Mouse (Mus musculus) heart, postnatal 14 days (tissue): ENCODE data around the gene Ccdc96. TPM values are rescaled to one million over a fixed set of nuclear protein-coding genes. Genes with fewer than 3 reads are reported as not detected.

ENCODE experiments used
- DNase-seq, 2 experiments: peaks; one replicate each; pipeline ENCODE4 v3.0.0; 2021 to 2022
- intact Hi-C: fragments of 180-260 bp; cut with DNase I; formaldehyde crosslinking; loops from one replicate; pipeline ENCODE4 v1.15.1; 2025
- total RNA-seq, 2 experiments: library from RNA; stranded (reverse); gene quantifications; 2 replicates each; pipeline ENCODE4 v1.2.3; 2021

Gene Ccdc96
- total RNA-seq, 2 experiments from 2014 or later, result 0.29 to 0.31 TPM

- intact Hi-C loops, result no loop called here
- no peak for DNase-seq
These were observed 35.4 kb downstream of the Ccdc96 start for GRCm38 (mm10) chr5:36519751-36520150.

- intact Hi-C loops, result no loop called here
- peak; percentile 28 to 40 for DNase-seq
These were observed 38.4 kb downstream of the Ccdc96 start for GRCm38 (mm10) chr5:36522782-36523181.

- no peak for DNase-seq
- intact Hi-C loops, result no loop called here
These were observed 38.9 kb downstream of the Ccdc96 start for GRCm38 (mm10) chr5:36523219-36523703.

GRCm38 (mm10) chr5:36525216-36525615 lies 40.8 kb downstream of the Ccdc96 start:
- intact Hi-C loops, result no loop called here

GRCm38 (mm10) chr5:36526274-36526673 lies 41.9 kb downstream of the Ccdc96 start:
- DNase-seq, result peak; percentile 16 to 23

More at GRCm38 (mm10) chr5:36525216-36525615, 40.8 kb downstream of the Ccdc96 start:
- no peak for DNase-seq

GRCm38 (mm10) chr5:36526921-36527320 lies 42.5 kb downstream of the Ccdc96 start:
- DNase-seq, result no peak

More at GRCm38 (mm10) chr5:36526274-36526673, 41.9 kb downstream of the Ccdc96 start:
- intact Hi-C loops, result no loop called here

GRCm38 (mm10) chr5:36529698-36530097 lies 45.3 kb downstream of the Ccdc96 start:
- intact Hi-C loops, result loop anchor here (2.0 kb wide), 1 partner anchor 51 kb away; no protein-coding TSS in a partner anchor
- DNase-seq, result no peak

More at GRCm38 (mm10) chr5:36526921-36527320, 42.5 kb downstream of the Ccdc96 start:
- intact Hi-C loops, result loop anchor here (1.0 kb wide), 1 partner anchor 213 kb away; no protein-coding TSS in a partner anchor

- intact Hi-C loops, result loop anchor here (2.0 kb wide), 1 partner anchor 51 kb away; no protein-coding TSS in a partner anchor
- DNase-seq, result peak; percentile 95 to 96
These were observed 45.9 kb downstream of the Ccdc96 start for GRCm38 (mm10) chr5:36530129-36530751.

- intact Hi-C loops, result loop anchor here (5.0 kb wide), 1 partner anchor 72 kb away; the partner anchor contains the start of gene Grpel1
- no peak for DNase-seq
These were observed 50.2 kb downstream of the Ccdc96 start for GRCm38 (mm10) chr5:36534455-36535030.

- DNase-seq, result no peak
- intact Hi-C loops, result loop anchor here (5.0 kb wide), 1 partner anchor 73 kb away; the partner anchor contains the start of gene Grpel1
These were observed 51.2 kb downstream of the Ccdc96 start for GRCm38 (mm10) chr5:36535438-36536176.

GRCm38 (mm10) chr5:36536424-36536823 lies 52.0 kb downstream of the Ccdc96 start:
- DNase-seq, result no peak
- intact Hi-C loops, result loop anchor here (5.0 kb wide), 1 partner anchor 74 kb away; the partner anchor contains the start of gene Grpel1

Other genes starting within 250 kb of the Ccdc96 start
- gene Sorcs2, start 86.4 kb upstream of the Ccdc96 start, total RNA-seq, result 1 to 10 TPM; 9.6 to 9.9 TPM
- gene Grpel1, start 19.6 kb upstream of the Ccdc96 start, total RNA-seq, result 10 to 100 TPM; 55.2 to 58.4 TPM
- gene Tada2b, start 303 bp upstream of the Ccdc96 start, total RNA-seq, result 10 to 100 TPM; 15.7 to 16.0 TPM
- 10 to 100 TPM; 14.5 to 17.0 TPM for gene Tbc1d14, start 108.7 kb downstream of the Ccdc96 start, total RNA-seq
- gene D5Ertd579e, start 211.4 kb downstream of the Ccdc96 start, total RNA-seq, result 10 to 100 TPM; 88.3 to 89.1 TPM